Mouse (Mus musculus): Measurements from ENCODE around the gene 1110002E22Rik.

DNA sequence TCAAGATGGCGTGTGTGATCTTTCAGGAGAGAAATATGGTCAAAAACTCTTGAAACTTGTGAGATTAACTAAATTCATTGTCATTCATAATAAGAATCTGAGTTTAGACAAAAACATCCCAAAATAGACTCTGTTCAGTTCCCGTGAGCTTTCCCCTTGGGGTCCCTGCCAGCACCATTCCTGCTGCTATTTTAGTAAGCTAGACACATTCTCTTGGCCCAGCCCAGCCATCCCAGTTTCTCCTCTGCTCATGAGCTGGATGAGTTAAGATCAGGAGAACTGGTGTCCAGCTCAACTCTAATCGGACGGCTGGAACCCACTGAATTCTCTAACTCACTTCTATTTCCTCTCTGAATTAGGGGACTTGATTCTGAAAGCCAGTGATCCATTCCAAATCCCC lies 52.0 kb downstream of the 1110002E22Rik start:
- TF ChIP-seq CTCF (IDR thresholded peaks at IDR 0.05; ENCODE audit: low read depth, low read length): no peak
- no peak for TF ChIP-seq POLR2A (IDR thresholded peaks at IDR 0.05; ENCODE audit: borderline replicate concordance, low read depth, low read length)
